Comparison of ENCODE assay signal across 9 mouse cellular contexts in genomic region chr5:140565856-140566255, GRCm38 (mm10). TPM values are rescaled to one million over a fixed set of nuclear protein-coding genes. Genes with fewer than 3 reads are reported as not detected.
DNase-seq lines count a peak whose midpoint lies in the region; ATAC-seq and TF ChIP-seq lines count a peak whose summit lies in the region.
"Had no signal": no experiment of that assay in that cellular context is flagged by ENCODE, and none has a peak within 500 bp of the region (broad histone marks: within the 10 kb centered on the region; RNA-seq: fewer than 3 reads in every experiment).

No protein-coding gene starts in this region.

- peak; percentile 42 for DNase-seq in kidney, adult 18-20 months
- DNase-seq in kidney, adult 11 months, result no peak
- peak; percentile 42 to 43 for DNase-seq in gastrocnemius, postnatal 36 days
- DNase-seq in liver, embryonic 14.5 days (ENCODE audit: low read depth in 3 of 3, low spot score in 3 of 3), result peak in 1 of 3 experiments; percentile 13
- peak; percentile 75 for DNase-seq in thymus, postnatal 25 days

- peak; percentile 33 for ATAC-seq in kidney, embryonic 15.5 days (replicated peaks; ENCODE audit: low FRiP score)
- ATAC-seq in liver, embryonic 14.5 days (ENCODE audit: insufficient read depth), result no peak
- ATAC-seq in neutrophil, adult 5-6 weeks (ENCODE audit: extremely low read depth, insufficient number of reproducible peaks, low FRiP score, poor library complexity, severe bottlenecking), result peak; percentile 36; the same call in 1 of the 2 replicates

- no peak overlapping the region for H3K4me2 ChIP-seq in kidney, embryonic 15.5 days
- H3K4me2 ChIP-seq in liver, embryonic 14.5 days (ENCODE audit: low read depth), result no peak overlapping the region

- no peak overlapping the region for H3K27ac ChIP-seq in bone marrow, adult 2 months (ENCODE audit: control insufficient read depth, insufficient read depth, low read depth, low read length, poor library complexity)
- peak overlapping the region; percentile 79 for H3K27ac ChIP-seq in kidney, embryonic 15.5 days
- no peak overlapping the region for H3K27ac ChIP-seq in liver, embryonic 14.5 days

- no peaks in the 10 kb centered on the region; the same call in 1 of the 2 replicates for H3K4me1 ChIP-seq in bone marrow, adult 2 months (ENCODE audit: control insufficient read depth, insufficient read depth, low read length)
- peaks cover 61% of the 10 kb centered on the region for H3K4me1 ChIP-seq in kidney, embryonic 15.5 days
- peaks cover 21 to 39% of the 10 kb centered on the region in 2 experiments for H3K4me1 ChIP-seq in liver, embryonic 14.5 days (replicated peaks; ENCODE audit: control insufficient read depth in 2 of 2, insufficient read depth in 2 of 2, low read length in 1 of 2)

- intact Hi-C loops in gastrocnemius, postnatal 36 days (cut with DNase I), result no loop called here

- H3K9ac ChIP-seq in kidney, embryonic 15.5 days, result no peak overlapping the region
- H3K9ac ChIP-seq in liver, embryonic 14.5 days (replicated peaks), result no peak overlapping the region

- no peak for TF ChIP-seq EP300 in liver, embryonic 14.5 days (IDR thresholded peaks at IDR 0.05; ENCODE audit: low read depth)

- peak; percentile 75 for TF ChIP-seq CTCF in bone marrow, adult 2 months (IDR thresholded peaks at IDR 0.05; ENCODE audit: control insufficient read depth, insufficient read depth, low read length)
- TF ChIP-seq CTCF in liver, embryonic 14.5 days (IDR thresholded peaks at IDR 0.05; ENCODE audit: low read depth), result peak; percentile 86

- no peak overlapping the region for H3K4me3 ChIP-seq in bone marrow, adult 2 months (replicated peaks; ENCODE audit: control insufficient read depth, low read depth, low read length)
- no peak overlapping the region for H3K4me3 ChIP-seq in kidney, embryonic 15.5 days (replicated peaks)
- no peak overlapping the region for H3K4me3 ChIP-seq in liver, embryonic 14.5 days (ENCODE audit: insufficient read depth in 1 of 2, low read depth in 2 of 2, low read length in 2 of 2)

- H3K36me3 ChIP-seq in kidney, embryonic 15.5 days, result no peaks in the 10 kb centered on the region
- no peaks in the 10 kb centered on the region for H3K36me3 ChIP-seq in liver, embryonic 14.5 days (replicated peaks; ENCODE audit: control insufficient read depth, insufficient read depth, low read depth)

- WGBS in bone marrow, adult 2 months, result 64% methylated on average over 6 of the region's 6 CpGs
- 62% methylated on average over 6 of the region's 6 CpGs for WGBS in kidney, embryonic 15.5 days
- WGBS in liver, embryonic 14.5 days (ENCODE audit: insufficient replicate concordance), result 64% methylated on average over 6 of the region's 6 CpGs

- no peaks in the 10 kb centered on the region for H3K27me3 ChIP-seq in kidney, embryonic 15.5 days
- no peaks in the 10 kb centered on the region for H3K27me3 ChIP-seq in liver, embryonic 14.5 days (ENCODE audit: control insufficient read depth, insufficient read depth, low read length)

- H3K9me3 ChIP-seq in kidney, embryonic 15.5 days (replicated peaks), result no peaks in the 10 kb centered on the region
- H3K9me3 ChIP-seq in liver, embryonic 14.5 days (ENCODE audit: control insufficient read depth, low read length), result no peaks in the 10 kb centered on the region

- TF ChIP-seq POLR2A in bone marrow, adult 2 months (IDR thresholded peaks at IDR 0.05; ENCODE audit: borderline replicate concordance, control insufficient read depth, low read depth, low read length), result no peak

RNA-seq across cellular contexts. Expression of gene Grifin, which starts 1.0 kb away (rescaled TPM):
- polyA plus RNA-seq in bone marrow, adult 2 months (2011; ENCODE audit: insufficient read depth, insufficient read length, low replicate concordance, missing spikeins), result not detected in 2 replicates
- total RNA-seq in gastrocnemius, postnatal 36 days (2021), result not detected
- polyA plus RNA-seq in kidney, embryonic 15.5 days (2015; fragmentation: Nextera tagmentation; extraction: Ambion mirVana), result 0.45 TPM in 1 of 2 replicates, not detected in the other
- 2.5 and 2.7 TPM in 2 replicates for polyA plus RNA-seq in liver, embryonic 14.5 days (2012; rRNA removed)
- 2.3 and 4.0 TPM in 2 replicates for polyA plus RNA-seq in liver, embryonic 14.5 days (2014; fragmentation: Nextera tagmentation; extraction: Ambion mirVana)
- total RNA-seq in neutrophil, adult 5-6 weeks (2017), result 0.86 TPM in 1 of 2 replicates, not detected in the other
- total RNA-seq: layer of hippocampus, adult 18-20 months had no signal

RNA-seq across cellular contexts. Expression of gene Lfng, which starts 41.3 kb away (rescaled TPM):
- 25.9 and 26.5 TPM in 2 replicates for polyA plus RNA-seq in bone marrow, adult 2 months (2011; ENCODE audit: insufficient read depth, insufficient read length, low replicate concordance, missing spikeins)
- 1 to 10 TPM; 3.5 to 3.8 TPM for total RNA-seq in gastrocnemius, postnatal 36 days (2021)
- 32.3 and 34.5 TPM in 2 replicates for polyA plus RNA-seq in kidney, embryonic 15.5 days (2015; fragmentation: Nextera tagmentation; extraction: Ambion mirVana)
- 12.1 and 15.8 TPM in 2 replicates for polyA plus RNA-seq in liver, embryonic 14.5 days (2012; rRNA removed)
- polyA plus RNA-seq in liver, embryonic 14.5 days (2014; fragmentation: Nextera tagmentation; extraction: Ambion mirVana), result 9.9 and 11.4 TPM in 2 replicates
- 229 and 273 TPM in 2 replicates for total RNA-seq in neutrophil, adult 5-6 weeks (2017)
